Mouse (Mus musculus) embryonic facial prominence, embryonic 10.5 days (tissue): ENCODE data around the gene Rplp0. TPM values are rescaled to one million over a fixed set of nuclear protein-coding genes. Genes with fewer than 3 reads are reported as not detected.

Experiments used
- DNase-seq: peaks from one replicate; pipeline ENCODE4 v3.0.0-alpha.2; 2017; ENCODE audit warnings: low spot score
- H3K27ac ChIP-seq: fragments of 300-500 bp; sonication (generic); replicated peaks from 2 replicates; pipeline ENCODE4 v1.5.1; 2016; ENCODE audit warnings: mild to moderate bottlenecking
- H3K27me3 ChIP-seq: fragments of 300-500 bp; sonication (generic); replicated peaks from 2 replicates; pipeline ENCODE4 v1.6.1; 2016; ENCODE audit warnings: low read depth, mild to moderate bottlenecking; ENCODE audit not compliant: poor library complexity, severe bottlenecking
- H3K36me3 ChIP-seq: fragments of 300-500 bp; sonication (generic); replicated peaks from 2 replicates; pipeline ENCODE4 v1.6.1; 2016; ENCODE audit warnings: mild to moderate bottlenecking, moderate library complexity
- H3K4me1 ChIP-seq: fragments of 300-500 bp; sonication (generic); 2 replicates; pipeline ENCODE4 v1.6.1; 2016
- H3K4me3 ChIP-seq: fragments of 300-500 bp; sonication (generic); 2 replicates; pipeline ENCODE4 v1.5.1; 2016; ENCODE audit warnings: mild to moderate bottlenecking, moderate library complexity
- H3K9me3 ChIP-seq: fragments of 300-500 bp; sonication (generic); 2 replicates; pipeline ENCODE4 v1.6.1; 2016; ENCODE audit warnings: mild to moderate bottlenecking
- WGBS: fragments of 180-500 bp; shearing (Covaris S2); methylation state at CpG from one replicate; pipeline ENCODE4 v1.1.7; 2016; 5-methylcytosine and 5-hydroxymethylcytosine counted together
- polyA plus RNA-seq: library from polyadenylated mRNA; unstranded; fragments of >200 nt; fragmentation: Nextera tagmentation; extraction: Ambion mirVana; gene quantifications from 2 replicates; pipeline ENCODE4 v1.2.1, GENCODE M21; 2016

Rplp0 gene
- polyA plus RNA-seq, 1 experiment from 2014 or later = 1,413 TPM

- no peaks in the 10 kb centered on the region for H3K9me3 ChIP-seq
- WGBS = 47% methylated on average over 21 of the region's 21 CpGs
- H3K4me1 ChIP-seq = peaks cover 71% of the 10 kb centered on the region
- peak overlapping the region; percentile 28; the same call in 1 of the 2 replicates for H3K4me3 ChIP-seq
- peak overlapping the region; percentile 85 for H3K27ac ChIP-seq
- H3K36me3 ChIP-seq = peaks cover 37% of the 10 kb centered on the region
- peak; percentile 28 for DNase-seq
- no peaks in the 10 kb centered on the region for H3K27me3 ChIP-seq
Observed at GRCm38 (mm10) chr5:115520325-115520869, 38.9 kb upstream of the Rplp0 start.

- WGBS = 50% methylated on average over 20 of the region's 21 CpGs
Observed at GRCm38 (mm10) chr5:115521553-115522461, 37.5 kb upstream of the Rplp0 start.

GRCm38 (mm10) chr5:115522531-115522930, 36.7 kb upstream of the Rplp0 start:
- H3K4me1 ChIP-seq = peaks cover 77% of the 10 kb centered on the region
- 54% methylated on average over 4 of the region's 4 CpGs for WGBS
- H3K27ac ChIP-seq = peak overlapping the region; percentile 85
- H3K4me3 ChIP-seq = peak overlapping the region; percentile 11; the same call in 1 of the 2 replicates
- peaks cover 23% of the 10 kb centered on the region for H3K36me3 ChIP-seq
- H3K27me3 ChIP-seq = no peaks in the 10 kb centered on the region
- no peaks in the 10 kb centered on the region for H3K9me3 ChIP-seq
- DNase-seq = peak; percentile 35

More at GRCm38 (mm10) chr5:115521553-115522461, 37.5 kb upstream of the Rplp0 start:
- Histone ChIP-seq H3K9me3 (no peaks in the 10 kb centered on the region), H3K36me3 (peaks cover 30% of the 10 kb centered on the region), H3K27ac (peak overlapping the region; percentile 85), H3K27me3 (no peaks in the 10 kb centered on the region), H3K4me3 (peak overlapping the region; percentile 30; the same call in 1 of the 2 replicates), H3K4me1 (peaks cover 76% of the 10 kb centered on the region)
- peak; percentile 80 for DNase-seq

GRCm38 (mm10) chr5:115522981-115523499, 36.2 kb upstream of the Rplp0 start:
- Histone ChIP-seq H3K27me3 (no peaks in the 10 kb centered on the region), H3K36me3 (peaks cover 21% of the 10 kb centered on the region), H3K4me1 (peaks cover 78% of the 10 kb centered on the region), H3K27ac (peak overlapping the region; percentile 85), H3K9me3 (no peaks in the 10 kb centered on the region), H3K4me3 (peak overlapping the region; percentile 0; the same call in 1 of the 2 replicates)
- WGBS = 63% methylated on average over 15 of the region's 15 CpGs
- DNase-seq = peak; percentile 12

GRCm38 (mm10) chr5:115523971-115524370, 35.3 kb upstream of the Rplp0 start:
- Histone ChIP-seq H3K27ac (peak overlapping the region; percentile 85), H3K9me3 (no peaks in the 10 kb centered on the region), H3K4me3 (peak overlapping the region; percentile 39), H3K36me3 (peaks cover 13% of the 10 kb centered on the region), H3K4me1 (peaks cover 83% of the 10 kb centered on the region), H3K27me3 (no peaks in the 10 kb centered on the region)
- 3% methylated on average over 15 of the region's 15 CpGs for WGBS
- peak; percentile 83 for DNase-seq

- 40% methylated on average over 12 of the region's 12 CpGs for WGBS
- peak overlapping the region; percentile 39 for H3K4me3 ChIP-seq
- DNase-seq = no peak
- no peaks in the 10 kb centered on the region for H3K9me3 ChIP-seq
- peaks cover 8% of the 10 kb centered on the region; the same call in 1 of the 2 replicates for H3K36me3 ChIP-seq
- peak overlapping the region; percentile 85 for H3K27ac ChIP-seq
- H3K27me3 ChIP-seq = no peaks in the 10 kb centered on the region
- peaks cover 84% of the 10 kb centered on the region for H3K4me1 ChIP-seq
Observed at GRCm38 (mm10) chr5:115524471-115524870, 34.8 kb upstream of the Rplp0 start.

- DNase-seq = no peak
- WGBS = 87% methylated on average over 4 of the region's 4 CpGs
- Histone ChIP-seq H3K4me1 (peaks cover 88% of the 10 kb centered on the region), H3K36me3 (peaks cover 7% of the 10 kb centered on the region; the same call in 1 of the 2 replicates), H3K4me3 (no peak overlapping the region), H3K27me3 (no peaks in the 10 kb centered on the region), H3K9me3 (no peaks in the 10 kb centered on the region), H3K27ac (peak overlapping the region; percentile 85)
Observed at GRCm38 (mm10) chr5:115525416-115525815, 33.9 kb upstream of the Rplp0 start.

- Histone ChIP-seq H3K9me3 (no peaks in the 10 kb centered on the region), H3K4me3 (0 out of 2 replicates have a peak overlapping the region, but pooled peaks have one; percentile 11), H3K36me3 (peaks cover 7% of the 10 kb centered on the region; the same call in 1 of the 2 replicates), H3K4me1 (peaks cover 88% of the 10 kb centered on the region), H3K27me3 (no peaks in the 10 kb centered on the region), H3K27ac (peak overlapping the region; percentile 85)
- DNase-seq = peak; percentile 45
- WGBS = 75% methylated on average over 9 of the region's 9 CpGs
Observed at GRCm38 (mm10) chr5:115525943-115526342, 33.3 kb upstream of the Rplp0 start.

- H3K27me3 ChIP-seq = no peaks in the 10 kb centered on the region
- H3K27ac ChIP-seq = peak overlapping the region; percentile 85
- no peak for DNase-seq
- 89% methylated on average over 17 of the region's 17 CpGs for WGBS
- peaks cover 88% of the 10 kb centered on the region for H3K4me1 ChIP-seq
- 0 out of 2 replicates have a peak overlapping the region, but pooled peaks have one; percentile 11 for H3K4me3 ChIP-seq
- no peaks in the 10 kb centered on the region for H3K9me3 ChIP-seq
- H3K36me3 ChIP-seq = peaks cover 7% of the 10 kb centered on the region; the same call in 1 of the 2 replicates
Observed at GRCm38 (mm10) chr5:115526456-115527202, 32.6 kb upstream of the Rplp0 start.

GRCm38 (mm10) chr5:115528128-115528527, 31.1 kb upstream of the Rplp0 start:
- H3K4me1 ChIP-seq = peaks cover 86% of the 10 kb centered on the region
- WGBS = 88% methylated on average over 5 of the region's 5 CpGs
- H3K36me3 ChIP-seq = peaks cover 7% of the 10 kb centered on the region; the same call in 1 of the 2 replicates

GRCm38 (mm10) chr5:115529364-115529741, 29.9 kb upstream of the Rplp0 start:
- Histone ChIP-seq H3K4me1 (peaks cover 86% of the 10 kb centered on the region), H3K36me3 (peaks cover 7% of the 10 kb centered on the region; the same call in 1 of the 2 replicates), H3K9me3 (no peaks in the 10 kb centered on the region), H3K27ac (peak overlapping the region; percentile 74), H3K4me3 (no peak overlapping the region), H3K27me3 (no peaks in the 10 kb centered on the region)
- 68% methylated on average over 8 of the region's 8 CpGs for WGBS
- no peak for DNase-seq

More at GRCm38 (mm10) chr5:115528128-115528527, 31.1 kb upstream of the Rplp0 start:
- Histone ChIP-seq H3K4me3 (no peak overlapping the region), H3K27me3 (no peaks in the 10 kb centered on the region), H3K9me3 (no peaks in the 10 kb centered on the region), H3K27ac (peak overlapping the region; percentile 14; the same call in 1 of the 2 replicates)
- DNase-seq = no peak
